Mouse (Mus musculus): ENCODE results near the gene Cs.

Cs gene

DNA sequence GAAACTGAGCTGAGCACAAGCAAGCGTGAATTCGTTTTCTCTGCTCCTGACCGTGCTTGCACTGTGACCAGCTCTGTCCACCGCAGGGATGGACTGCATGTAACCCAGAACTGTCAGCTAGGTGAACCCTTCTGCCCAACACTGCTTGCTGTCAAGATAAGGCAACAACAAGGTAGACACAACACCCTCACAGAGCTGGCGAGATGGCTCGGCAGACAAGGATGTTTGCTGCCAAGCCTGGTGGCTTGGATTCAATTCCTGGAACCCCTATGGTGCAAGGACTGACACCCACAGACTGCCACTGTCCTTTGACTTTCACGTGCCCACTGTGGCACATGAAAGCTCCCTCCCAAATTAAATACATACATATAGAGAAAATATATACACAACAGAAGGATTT is 66.4 kb downstream of the Cs start:
- in situ Hi-C loops (cut with MboI, MseI) = no loop called here

DNA sequence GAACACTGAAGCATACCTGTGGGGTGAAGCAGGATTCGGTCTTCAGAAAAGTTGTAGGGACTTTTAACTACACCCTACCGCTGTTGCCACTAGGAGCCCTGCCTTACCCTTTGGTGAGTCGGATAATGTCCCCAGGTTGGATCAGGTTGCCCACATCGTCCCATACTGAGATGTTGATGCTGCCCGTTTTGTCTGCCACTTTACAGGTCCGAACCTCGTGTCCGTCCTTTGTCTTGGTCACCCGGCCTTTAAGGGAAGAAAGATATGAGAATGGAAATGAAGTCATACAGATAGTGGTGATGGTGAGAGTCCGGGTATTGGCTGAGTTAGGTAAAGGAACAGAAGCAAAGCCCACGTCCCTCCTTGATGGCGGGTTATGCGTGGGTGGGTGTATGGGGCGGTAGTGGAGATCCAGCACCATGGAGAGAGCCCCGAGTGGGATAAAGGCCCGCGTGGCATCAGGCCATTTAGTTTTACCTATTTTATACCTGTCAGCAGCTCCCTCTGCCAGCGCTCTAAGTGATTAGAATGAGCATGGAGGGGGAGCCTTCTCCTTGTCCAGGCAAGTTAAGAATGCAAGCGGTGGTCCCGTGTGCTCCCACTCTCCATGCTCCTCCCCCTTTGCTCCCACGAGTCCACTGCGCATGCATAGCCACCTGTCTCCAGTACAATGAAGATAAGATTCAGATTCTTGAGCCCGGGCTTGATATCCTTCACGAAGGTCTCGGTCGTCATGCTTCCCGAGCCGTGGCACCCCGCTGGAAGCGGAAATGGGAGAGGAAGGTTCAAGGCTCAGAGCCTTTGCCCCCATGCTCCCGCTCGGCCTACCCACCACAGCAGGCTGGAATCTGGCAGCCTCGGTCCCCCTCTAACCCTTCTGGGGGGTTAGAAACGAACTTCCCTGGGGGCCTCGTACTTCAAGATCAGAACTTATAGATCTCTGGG is 71.3 kb downstream of the Cs start:
- in situ Hi-C loops (cut with MboI, MseI) = loop anchor here (5.0 kb wide), 1 partner anchor 38 kb away; no protein-coding TSS in a partner anchor

DNA sequence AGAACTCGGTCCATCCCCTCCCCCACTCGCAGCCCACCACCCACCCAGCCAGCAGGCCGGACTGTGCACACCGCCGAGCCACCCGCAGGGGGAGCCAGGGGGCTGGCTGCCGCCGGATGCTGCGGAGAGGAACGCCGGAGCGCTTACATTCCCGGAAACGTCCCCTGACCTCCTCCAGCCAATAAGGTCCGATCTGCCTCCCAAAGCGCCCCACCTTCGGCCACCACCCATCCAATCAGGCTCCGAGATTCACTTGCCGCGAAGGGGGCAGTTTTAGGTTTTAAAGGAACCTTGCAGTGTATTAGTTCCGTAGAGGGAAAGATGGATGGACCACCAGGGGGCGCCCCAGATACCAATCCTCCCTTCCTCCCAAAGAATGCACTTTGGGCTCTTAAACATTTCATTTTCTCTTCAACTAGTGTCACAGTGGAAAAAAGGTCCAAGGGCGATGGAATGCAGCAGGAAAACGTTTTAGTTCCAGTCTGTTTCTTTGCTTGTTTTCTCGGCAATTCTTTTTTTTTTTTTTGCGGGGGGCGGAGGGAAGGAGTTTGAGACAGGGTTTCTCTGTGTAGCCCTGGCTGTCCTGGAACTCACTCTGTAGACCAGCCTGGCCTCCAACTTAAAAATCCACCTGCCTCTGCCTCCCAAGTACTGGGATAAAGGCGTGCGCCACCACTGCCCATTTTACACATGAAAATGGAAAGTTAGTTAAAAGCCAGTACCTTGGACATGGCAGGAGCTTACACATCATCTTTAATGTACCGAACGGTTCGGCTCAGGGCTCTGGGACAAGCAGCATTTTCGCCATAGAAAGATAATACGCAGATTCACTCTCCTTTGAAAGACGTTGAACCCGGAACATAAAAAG is 72.4 kb downstream of the Cs start:
- in situ Hi-C loops (cut with MboI, MseI) = loop anchor here (5.0 kb wide), 1 partner anchor 37 kb away; no protein-coding TSS in a partner anchor

DNA sequence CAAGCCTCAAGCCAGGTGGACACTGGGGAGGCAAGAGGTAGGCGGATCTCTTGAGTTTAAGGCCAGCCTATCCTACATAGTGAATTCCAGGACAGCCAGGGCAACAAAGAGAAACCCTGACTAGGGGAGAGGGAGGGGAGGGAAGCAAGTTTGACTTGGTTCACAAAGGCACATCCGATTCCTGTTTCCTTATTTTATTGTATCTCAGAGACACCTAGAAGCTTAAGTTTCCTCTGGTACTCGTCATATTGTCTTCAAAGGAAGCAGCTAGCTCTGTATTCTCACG is 73.0 kb downstream of the Cs start:
- in situ Hi-C loops (cut with MboI, MseI) = no loop called here

DNA sequence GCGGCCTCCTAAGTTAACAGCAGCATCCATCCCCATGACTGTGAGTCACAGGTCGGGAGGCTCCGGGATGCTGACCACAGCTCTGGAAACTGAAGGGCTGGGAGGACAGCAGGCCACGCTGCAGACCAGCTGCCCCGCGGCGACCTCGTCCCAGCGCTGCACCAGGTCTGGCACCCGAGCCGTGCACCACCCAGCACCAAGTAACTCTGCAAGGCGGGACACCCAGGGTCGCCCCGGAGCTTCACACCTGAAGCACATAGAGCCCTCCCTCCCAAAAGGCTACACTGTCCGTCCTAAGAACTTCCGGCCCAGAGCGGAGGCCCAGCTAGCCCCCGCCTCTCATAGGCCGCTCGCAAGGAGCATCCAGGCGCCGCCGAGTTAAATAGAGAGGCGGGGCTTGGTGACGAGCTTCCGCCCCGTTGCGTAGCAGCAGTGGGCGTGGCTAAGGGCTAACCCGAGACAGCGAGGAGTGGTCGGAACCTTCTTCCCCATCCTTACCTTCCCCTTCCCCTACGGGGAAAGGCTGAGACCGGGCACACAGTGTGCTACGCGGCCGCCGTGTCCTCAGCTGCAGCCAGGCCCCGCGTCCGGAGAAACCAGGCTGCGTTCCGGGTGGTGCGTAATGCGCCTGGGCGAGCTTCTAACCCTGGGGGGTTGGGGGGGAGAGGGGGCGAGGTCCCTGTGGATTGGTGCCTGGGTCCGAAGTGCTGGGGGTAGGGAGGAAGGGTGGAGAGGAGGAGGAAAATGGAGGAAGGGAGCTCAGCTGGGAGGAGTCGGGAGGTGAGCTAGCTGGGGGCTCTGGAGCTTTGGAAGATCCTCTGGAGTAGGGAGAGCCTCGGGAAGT is 73.9 kb downstream of the Cs start, which contains the start of the genes Nabp2 and Rnf41:
TSS of gene Nabp2 (minus strand) at position 282 of the 844 bp plus-strand sequence.
TSS of gene Rnf41 (plus strand) at position 447 of the 844 bp plus-strand sequence.
- in situ Hi-C loops (cut with MboI, MseI) = no loop called here

DNA sequence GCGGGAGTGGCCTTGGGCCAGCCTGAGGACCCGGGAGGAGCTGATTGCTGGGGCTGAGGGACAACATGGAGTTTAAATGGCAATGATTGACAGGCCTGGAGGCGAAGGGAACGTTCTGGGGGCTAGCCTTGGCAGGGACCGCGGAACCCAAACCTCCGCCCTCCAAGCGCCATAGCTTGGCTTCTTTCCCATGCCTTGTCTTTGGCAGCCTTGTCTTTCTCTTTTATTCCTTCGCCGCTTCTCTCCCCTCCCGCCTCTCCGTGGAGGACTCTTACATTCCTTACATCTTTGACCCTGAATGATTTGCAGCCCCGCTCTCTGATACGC is 74.5 kb downstream of the Cs start:
- in situ Hi-C loops (cut with MboI, MseI) = no loop called here

Data from regulatory T cell (primary cell).